Mouse (Mus musculus) intestine, postnatal 0 days (tissue): ENCODE data around the gene Scg5. TPM values are rescaled to one million over a fixed set of nuclear protein-coding genes. Genes with fewer than 3 reads are reported as not detected.

Experiments used
- ATAC-seq: fragments of 200-750 bp; cut with Nextera tagmentation; 2 replicates; pipeline ENCODE4 v1.8.0; 2017; ENCODE audit warnings: mild to moderate bottlenecking, moderate TSS enrichment, moderate library complexity
- H3K27ac ChIP-seq: fragments of 300-500 bp; sonication (generic); 2 replicates; pipeline ENCODE4 v1.5.1; 2014; ENCODE audit warnings: mild to moderate bottlenecking, low read depth, low read length, moderate library complexity
- H3K27me3 ChIP-seq: fragments of 300-500 bp; sonication (generic); replicated peaks from 2 replicates; pipeline ENCODE4 v1.6.1; 2014; ENCODE audit warnings: low read length, mixed read lengths; ENCODE audit not compliant: control insufficient read depth, insufficient read depth
- H3K36me3 ChIP-seq: fragments of 300-500 bp; sonication (generic); 2 replicates; pipeline ENCODE4 v1.6.1; 2014; ENCODE audit warnings: mild to moderate bottlenecking, moderate library complexity; ENCODE audit not compliant: control insufficient read depth, insufficient read depth
- H3K4me1 ChIP-seq: fragments of 300-500 bp; sonication (generic); replicated peaks from 2 replicates; pipeline ENCODE4 v1.6.1; 2014; ENCODE audit warnings: antibody characterized with exemption, low read length, mixed read lengths; ENCODE audit not compliant: control insufficient read depth, insufficient read depth
- H3K4me2 ChIP-seq: fragments of 300-500 bp; sonication (generic); replicated peaks from 2 replicates; pipeline ENCODE4 v1.6.1; 2014; ENCODE audit warnings: low read depth, mild to moderate bottlenecking, moderate library complexity
- H3K4me3 ChIP-seq: fragments of 300-500 bp; sonication (generic); 2 replicates; pipeline ENCODE4 v1.5.1; 2014; ENCODE audit warnings: low read depth, low read length
- H3K9ac ChIP-seq: fragments of 300-500 bp; sonication (generic); 2 replicates; pipeline ENCODE4 v1.6.1; 2014; ENCODE audit warnings: mild to moderate bottlenecking, low read depth, low read length
- H3K9me3 ChIP-seq: fragments of 300-500 bp; sonication (generic); 2 replicates; pipeline ENCODE4 v1.6.1; 2016; ENCODE audit warnings: mixed run types; ENCODE audit not compliant: control insufficient read depth
- CTCF ChIP-seq: sonication (generic); IDR thresholded peaks from 2 replicates; pipeline ENCODE4 v1.5.1; 2016; ENCODE audit warnings: low read depth, mild to moderate bottlenecking, control low read depth, antibody characterized with exemption, moderate library complexity
- WGBS: fragments of 180-500 bp; shearing (Covaris S2); extraction: QIAGEN DNeasy Blood & Tissue Kit; methylation state at CpG from one replicate; pipeline ENCODE4 v1.1.7; 2014; 5-methylcytosine and 5-hydroxymethylcytosine counted together
- polyA plus RNA-seq: library from polyadenylated mRNA; unstranded; fragments of >200 nt; fragmentation: Nextera tagmentation; extraction: Ambion mirVana; gene quantifications from 2 replicates; pipeline ENCODE4 v1.2.1, GENCODE M21; 2015

Scg5 gene
- polyA plus RNA-seq, 1 experiment from 2014 or later: 18.0 TPM

DNA sequence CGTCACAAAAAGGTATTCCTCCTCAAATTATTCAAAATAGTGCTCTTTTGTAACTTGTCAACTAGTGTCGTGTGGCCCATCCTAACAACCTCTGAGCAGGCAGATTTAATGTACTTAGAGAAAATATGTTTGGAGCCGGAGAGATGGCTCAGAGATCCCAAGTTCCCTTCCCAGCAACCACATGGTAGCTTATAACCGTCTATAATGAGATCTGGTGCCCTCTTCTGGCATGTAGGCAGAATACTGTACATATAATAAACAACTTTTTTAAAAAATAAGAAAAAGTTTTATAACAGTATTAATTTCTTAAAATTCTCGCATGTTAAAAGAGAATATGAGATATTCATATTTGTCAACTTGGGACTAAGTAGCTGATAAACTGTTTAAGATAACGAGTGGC, 50.9 kb downstream of the Scg5 start:
- ATAC-seq: no peak
- H3K27me3 ChIP-seq: no peaks in the 10 kb centered on the region
- WGBS: 73% methylated on average over 6 of the region's 6 CpGs
- no peaks in the 10 kb centered on the region for H3K4me1 ChIP-seq
- no peak overlapping the region for H3K9ac ChIP-seq
- H3K4me3 ChIP-seq: no peak overlapping the region
- no peak overlapping the region for H3K4me2 ChIP-seq
- no peak overlapping the region for H3K27ac ChIP-seq
- H3K9me3 ChIP-seq: no peaks in the 10 kb centered on the region
- H3K36me3 ChIP-seq: no peaks in the 10 kb centered on the region
- TF ChIP-seq CTCF: peak; percentile 40

DNA sequence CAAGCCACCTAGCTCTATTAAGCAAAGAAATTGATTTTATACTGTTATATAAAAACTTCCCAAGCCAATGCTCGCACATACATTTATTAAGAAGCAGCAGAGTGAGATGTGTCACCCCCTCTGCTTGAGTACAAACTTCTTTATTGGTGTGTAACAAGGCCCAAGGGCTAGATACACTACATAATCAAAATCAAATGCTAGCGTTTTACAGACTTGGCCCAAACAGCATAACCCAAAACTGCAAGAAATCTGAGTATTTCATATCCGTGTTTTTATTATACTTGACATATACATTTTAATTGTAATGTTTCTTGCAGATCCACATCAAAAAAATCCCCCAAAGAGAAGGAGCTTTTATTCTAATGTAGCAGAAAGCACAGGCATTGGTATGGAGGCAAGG, 52.6 kb downstream of the Scg5 start:
- Histone ChIP-seq H3K4me1 (no peaks in the 10 kb centered on the region), H3K4me3 (no peak overlapping the region), H3K27me3 (no peaks in the 10 kb centered on the region), H3K4me2 (no peak overlapping the region), H3K9ac (no peak overlapping the region), H3K27ac (no peak overlapping the region), H3K36me3 (no peaks in the 10 kb centered on the region), H3K9me3 (no peaks in the 10 kb centered on the region)
- WGBS: 92% methylated on average over 3 of the region's 3 CpGs
- no peak for TF ChIP-seq CTCF
- ATAC-seq: no peak

DNA sequence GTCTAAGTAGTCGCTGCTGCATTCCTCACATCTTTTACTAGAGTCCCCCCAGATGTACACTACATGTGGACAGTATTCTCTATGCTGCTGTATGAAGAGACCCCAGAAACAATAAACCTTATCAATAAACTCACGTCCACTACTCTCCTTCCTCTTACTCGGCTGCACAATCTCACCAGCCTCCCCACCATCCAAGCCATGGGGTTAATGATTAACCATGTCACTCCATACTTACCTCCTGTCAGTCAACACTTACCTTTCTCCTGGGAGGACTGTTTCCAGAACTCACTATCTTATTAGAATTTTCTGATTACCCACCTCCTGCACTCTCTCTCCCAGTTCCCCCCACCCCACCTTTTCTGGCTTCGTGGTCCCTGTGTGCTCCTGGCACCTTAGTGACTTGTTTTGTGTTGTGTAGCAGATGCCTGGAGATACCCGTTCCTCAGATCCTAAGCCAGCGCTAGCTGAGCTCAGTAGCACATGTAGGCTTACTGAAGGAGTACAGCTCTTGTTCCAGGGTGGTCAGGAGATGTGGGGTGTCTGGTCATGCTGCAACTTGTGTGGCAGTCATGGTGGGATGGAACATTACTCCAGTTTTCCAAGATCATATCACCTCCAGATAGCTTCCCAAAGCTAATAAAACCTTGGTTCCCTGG, 54.6 kb downstream of the Scg5 start:
- Histone ChIP-seq H3K4me2 (peak overlapping the region; percentile 48), H3K27ac (no peak overlapping the region), H3K9me3 (no peaks in the 10 kb centered on the region), H3K36me3 (no peaks in the 10 kb centered on the region), H3K9ac (no peak overlapping the region), H3K27me3 (no peaks in the 10 kb centered on the region), H3K4me3 (no peak overlapping the region), H3K4me1 (no peaks in the 10 kb centered on the region)
- ATAC-seq: peak; percentile 63; the same call in 1 of the 2 replicates
- WGBS: 48% methylated on average over 6 of the region's 6 CpGs
- no peak for TF ChIP-seq CTCF

DNA sequence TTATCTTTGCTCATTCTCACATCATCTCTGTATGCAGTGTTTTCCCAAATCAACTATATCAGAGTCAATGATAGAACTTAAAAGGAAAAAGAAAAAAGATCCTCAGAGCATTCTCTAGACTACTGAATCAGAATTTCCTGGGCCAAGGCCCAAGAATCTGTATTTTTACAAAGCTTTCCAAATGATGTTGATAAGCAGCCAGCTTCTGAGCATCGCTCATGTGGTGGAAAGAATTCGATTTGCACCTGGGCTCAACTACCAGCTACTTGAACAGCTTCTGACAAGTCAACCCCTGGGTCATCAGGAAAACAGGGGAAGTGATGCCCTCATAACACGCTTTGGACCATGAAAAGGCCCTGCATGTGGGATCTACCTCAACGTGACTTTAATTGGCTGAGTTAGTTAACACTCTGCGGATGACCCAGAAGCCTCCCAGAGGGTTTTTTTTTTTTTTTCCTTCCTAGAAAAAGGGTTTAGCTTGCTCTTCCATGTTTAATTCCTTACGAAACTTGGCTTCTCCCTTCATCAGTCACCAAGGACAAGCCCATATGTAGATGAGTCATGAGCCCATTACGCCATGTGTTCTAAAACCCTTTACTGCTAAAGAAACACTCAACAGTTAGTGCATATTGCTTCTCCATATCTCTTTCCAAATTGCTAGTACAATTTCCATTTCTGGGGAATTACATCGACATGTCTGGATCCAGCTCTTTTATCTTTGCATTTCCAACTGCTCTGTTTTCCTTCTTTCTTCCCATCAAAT, 60.2 kb downstream of the Scg5 start:
- H3K27ac ChIP-seq: no peak overlapping the region
- no peak for TF ChIP-seq CTCF
- no peak for ATAC-seq
- no peaks in the 10 kb centered on the region for H3K4me1 ChIP-seq
- no peak overlapping the region for H3K4me3 ChIP-seq
- H3K4me2 ChIP-seq: no peak overlapping the region
- no peaks in the 10 kb centered on the region for H3K36me3 ChIP-seq
- WGBS: 79% methylated on average over 8 of the region's 8 CpGs
- no peaks in the 10 kb centered on the region for H3K27me3 ChIP-seq
- no peak overlapping the region for H3K9ac ChIP-seq
- no peaks in the 10 kb centered on the region for H3K9me3 ChIP-seq

DNA sequence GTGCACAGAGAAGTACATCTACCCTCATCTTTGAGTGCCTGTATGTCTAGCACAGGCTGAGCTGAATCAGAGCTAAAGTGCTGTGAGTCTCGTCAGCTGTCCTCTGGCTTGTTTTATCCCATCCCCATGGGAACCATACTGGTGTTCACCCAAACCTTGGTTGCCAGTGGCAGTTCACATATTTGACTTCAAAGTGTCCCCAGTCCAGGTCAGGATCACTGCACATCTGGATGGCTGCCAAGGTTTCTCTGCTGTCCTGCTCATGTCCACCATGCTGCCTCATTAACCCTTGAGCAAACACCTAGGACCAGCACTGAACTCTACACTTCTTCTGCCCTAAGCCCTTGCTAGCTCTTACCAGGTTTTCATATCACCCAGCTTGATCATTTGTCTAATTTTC, 63.0 kb downstream of the Scg5 start:
- no peak for TF ChIP-seq CTCF
- Histone ChIP-seq H3K4me1 (no peaks in the 10 kb centered on the region), H3K9me3 (no peaks in the 10 kb centered on the region), H3K27ac (no peak overlapping the region), H3K36me3 (no peaks in the 10 kb centered on the region), H3K9ac (no peak overlapping the region), H3K4me2 (no peak overlapping the region), H3K27me3 (no peaks in the 10 kb centered on the region), H3K4me3 (no peak overlapping the region)
- WGBS: 40% methylated on average over 1 of the region's 1 CpGs
- no peak for ATAC-seq

DNA sequence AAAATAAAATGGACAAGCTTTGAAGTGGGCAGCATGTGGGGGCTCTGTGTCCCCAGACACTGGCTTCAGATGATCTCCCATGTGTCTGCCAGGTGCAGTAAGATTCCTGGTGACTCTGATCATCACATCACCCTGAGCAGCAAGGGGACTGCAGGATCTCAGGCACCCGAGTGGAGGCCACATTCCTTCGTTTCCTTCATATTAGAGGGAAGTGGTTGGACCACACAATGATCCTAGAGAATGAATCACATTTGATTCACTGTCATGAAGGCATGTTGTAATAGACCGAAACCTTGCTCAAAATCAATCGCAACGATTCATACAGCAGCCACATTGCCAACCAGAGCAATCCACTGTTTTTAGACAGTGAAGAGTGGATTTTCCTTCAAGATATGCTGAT, 64.0 kb downstream of the Scg5 start:
- H3K9me3 ChIP-seq: no peaks in the 10 kb centered on the region
- no peaks in the 10 kb centered on the region for H3K36me3 ChIP-seq
- 81% methylated on average over 5 of the region's 5 CpGs for WGBS
- TF ChIP-seq CTCF: no peak
- H3K27ac ChIP-seq: no peak overlapping the region
- no peak overlapping the region for H3K4me2 ChIP-seq
- H3K9ac ChIP-seq: no peak overlapping the region
- H3K4me1 ChIP-seq: no peaks in the 10 kb centered on the region
- ATAC-seq: no peak
- no peaks in the 10 kb centered on the region for H3K27me3 ChIP-seq
- H3K4me3 ChIP-seq: no peak overlapping the region
